Mouse (Mus musculus) small intestine, adult 2 months (tissue): ENCODE measurements around the gene Reep3.

Experiments
- CTCF ChIP-seq: fragments of 200-500 bp; IDR thresholded peaks from 2 replicates; pipeline ENCODE4 v1.5.1; 2012; ENCODE audit warnings: low read depth, mild to moderate bottlenecking, control low read depth, inconsistent platforms, low read length, moderate library complexity, mixed read lengths; ENCODE audit not compliant: insufficient replicate concordance, insufficient read length; ENCODE audit errors: extremely low read depth
- POLR2A ChIP-seq: fragments of 200-500 bp; IDR thresholded peaks from 2 replicates; pipeline ENCODE4 v1.6.1; 2012; ENCODE audit warnings: low read depth, mild to moderate bottlenecking, control low read depth, inconsistent platforms, low read length, moderate library complexity

DNA sequence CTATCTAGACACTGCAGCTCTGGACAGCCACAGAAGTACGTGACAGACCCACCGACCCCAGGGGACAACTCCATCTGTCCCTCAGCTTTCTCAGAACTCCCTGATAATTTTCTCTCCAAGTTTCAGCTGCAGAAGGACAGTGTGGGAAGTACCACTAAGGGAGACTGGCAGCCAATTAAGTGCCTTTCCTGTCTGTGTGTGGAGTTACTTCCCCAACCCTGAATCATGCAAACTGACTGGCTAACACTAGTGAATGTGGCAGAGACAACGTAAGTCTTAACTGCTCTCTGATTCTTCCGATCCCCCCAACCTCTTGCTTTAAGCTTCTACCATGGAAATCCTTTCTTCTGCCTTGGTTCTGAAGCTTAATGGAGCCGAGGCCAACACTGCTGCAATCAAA lies 60.6 kb downstream of the Reep3 start:
- TF ChIP-seq POLR2A (no peak), CTCF (no peak)
